Mouse (Mus musculus): ENCODE measurements around the gene Gm49711. TPM values are rescaled to one million over a fixed set of nuclear protein-coding genes. Genes with fewer than 3 reads are reported as not detected.
A peak's percentile ranks its signal among the peaks of the same experiment; 100 is the strongest.
"Not testable (repeated sequence)": the region's sequence is repeated elsewhere in the genome, so short reads cannot be mapped to it uniquely, and the experiment has no call there.

The Gm49711 gene
- polyA plus RNA-seq, 1 experiment: 0.55 TPM

DNA sequence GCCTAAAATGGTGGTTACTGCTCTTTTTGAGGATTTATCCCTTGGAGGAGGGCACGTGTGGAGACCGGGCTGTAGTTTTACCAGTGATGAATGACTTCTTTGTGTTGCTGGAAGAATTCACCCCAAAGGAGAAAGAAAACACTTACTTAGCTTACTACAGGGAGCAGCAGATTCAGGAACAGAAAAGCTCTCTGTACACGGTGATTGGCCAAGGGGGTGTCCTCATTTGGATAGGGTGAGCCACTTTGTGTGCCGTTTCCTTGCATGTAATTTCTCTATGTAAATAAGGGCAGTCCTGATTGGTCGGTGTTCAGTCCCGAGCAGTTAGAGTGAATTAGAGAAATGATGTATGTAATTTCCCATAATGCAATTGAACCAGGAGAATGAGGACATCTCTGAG lies 137.0 kb downstream of the Gm49711 start:
- TF ChIP-seq CTCF (IDR thresholded peaks at IDR 0.05; ENCODE audit: borderline replicate concordance, extremely low read depth, insufficient read depth, insufficient read length) (no peak), POLR2A (IDR thresholded peaks at IDR 0.05; ENCODE audit: borderline replicate concordance, extremely low read depth, insufficient read depth, insufficient read length, poor library complexity, severe bottlenecking) (no peak)
- no peak for DNase-seq (ENCODE audit: low read depth)

DNA sequence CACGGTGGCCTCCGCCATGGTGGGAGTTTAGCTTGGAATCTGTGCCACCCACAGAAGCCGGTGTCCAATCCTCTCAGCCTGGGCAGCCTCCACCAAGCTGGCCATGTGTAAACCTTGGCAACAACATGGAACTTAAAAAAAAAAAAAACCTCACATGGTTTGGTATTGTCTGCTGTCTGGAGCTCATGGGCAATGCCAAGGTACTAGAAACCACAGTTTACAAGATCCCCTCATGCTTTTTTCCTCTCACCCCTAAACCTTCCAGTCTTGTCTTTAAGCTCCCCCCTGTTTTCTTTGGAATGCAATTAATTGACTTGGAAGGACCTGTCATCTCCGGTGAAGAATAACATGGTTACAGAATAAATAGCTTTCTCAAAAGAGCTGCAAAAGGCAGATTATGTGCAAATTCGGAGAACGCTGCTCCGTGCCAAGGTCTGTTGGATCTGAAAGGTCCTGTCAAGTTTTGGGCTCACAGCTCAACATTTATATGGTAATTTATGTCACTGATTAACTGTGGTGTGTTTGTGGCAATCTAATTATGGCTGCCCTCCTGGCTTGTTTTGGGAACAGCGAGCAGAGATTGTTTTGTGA lies 138.7 kb downstream of the Gm49711 start:
- DNase-seq (ENCODE audit: low read depth): peak; percentile 88

DNA sequence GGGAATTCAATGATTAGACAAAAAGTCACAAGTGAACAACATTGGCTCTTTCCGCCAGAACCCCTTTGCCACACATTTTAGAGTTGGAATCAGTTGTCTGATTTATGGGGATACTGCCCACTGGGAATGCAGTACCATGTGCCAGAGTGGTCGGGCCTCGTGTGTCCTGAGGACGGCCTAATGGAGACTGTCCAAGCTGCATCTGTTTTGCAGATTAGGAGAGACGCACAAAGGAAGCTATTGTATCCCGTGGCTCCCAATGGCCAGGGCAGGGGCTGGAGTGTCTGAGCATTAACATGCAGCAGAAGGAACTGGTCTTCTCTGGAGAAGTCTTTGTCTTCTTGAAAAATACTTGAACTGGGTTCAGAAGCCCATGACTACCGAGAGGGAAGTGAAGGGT lies 142.5 kb downstream of the Gm49711 start:
- peak; percentile 62 for DNase-seq (ENCODE audit: low read depth)
- no peak for TF ChIP-seq POLR2A (IDR thresholded peaks at IDR 0.05; ENCODE audit: borderline replicate concordance, extremely low read depth, insufficient read depth, insufficient read length, poor library complexity, severe bottlenecking)
- no peak for TF ChIP-seq CTCF (IDR thresholded peaks at IDR 0.05; ENCODE audit: borderline replicate concordance, extremely low read depth, insufficient read depth, insufficient read length)

More for the DNA sequence above, 138.7 kb downstream of the Gm49711 start:
- TF ChIP-seq POLR2A (IDR thresholded peaks at IDR 0.05; ENCODE audit: borderline replicate concordance, extremely low read depth, insufficient read depth, insufficient read length, poor library complexity, severe bottlenecking) (no peak), CTCF (IDR thresholded peaks at IDR 0.05; ENCODE audit: borderline replicate concordance, extremely low read depth, insufficient read depth, insufficient read length) (no peak)

DNA sequence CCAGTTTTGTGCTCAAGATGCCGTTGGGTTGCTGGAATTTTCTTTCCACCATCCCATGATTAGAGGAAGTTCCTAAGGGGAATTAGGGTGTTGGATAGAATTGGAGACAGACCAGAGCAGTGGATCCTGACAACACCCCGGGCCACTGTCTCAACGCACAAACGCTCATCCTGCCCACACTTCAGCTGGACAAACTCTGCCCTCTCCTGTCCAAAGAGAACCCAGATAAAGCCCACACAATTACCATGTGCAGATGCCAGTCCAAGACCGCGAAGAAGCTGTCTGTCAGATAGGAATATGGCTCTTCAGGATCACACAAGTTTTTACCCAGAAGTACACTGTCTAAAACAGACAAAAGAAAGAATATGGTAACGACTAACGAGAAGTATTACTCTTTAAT lies 145.5 kb downstream of the Gm49711 start:
- TF ChIP-seq POLR2A (IDR thresholded peaks at IDR 0.05; ENCODE audit: borderline replicate concordance, extremely low read depth, insufficient read depth, insufficient read length, poor library complexity, severe bottlenecking) (no peak), CTCF (IDR thresholded peaks at IDR 0.05; ENCODE audit: borderline replicate concordance, extremely low read depth, insufficient read depth, insufficient read length) (peak; percentile 6; the same call in 1 of the 2 replicates)
- no peak for DNase-seq (ENCODE audit: low read depth)

DNA sequence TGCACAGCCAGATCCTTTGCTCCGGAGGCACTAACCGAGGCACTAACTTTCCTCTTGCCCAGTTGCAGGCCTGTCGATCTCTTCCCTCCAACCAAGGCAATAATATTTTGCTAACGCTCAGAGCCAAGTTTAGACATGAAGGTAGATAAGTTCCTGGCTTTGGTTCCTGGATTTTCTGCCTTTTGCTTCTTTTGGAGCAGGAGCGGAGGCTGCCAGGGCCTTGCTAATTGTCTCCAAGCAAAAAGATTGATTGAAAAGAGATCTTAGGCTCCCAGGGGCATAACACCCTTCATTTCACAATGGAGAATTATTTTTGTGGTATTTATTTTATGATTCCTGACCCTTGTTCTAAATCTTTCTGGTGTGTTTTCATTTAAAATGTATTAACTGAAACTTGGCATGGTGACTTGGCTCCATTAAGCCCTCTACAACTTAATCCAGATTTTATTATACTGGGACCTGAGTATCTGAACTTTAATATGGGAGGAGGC lies 151.2 kb downstream of the Gm49711 start:
- TF ChIP-seq POLR2A (IDR thresholded peaks at IDR 0.05; ENCODE audit: borderline replicate concordance, extremely low read depth, insufficient read depth, insufficient read length, poor library complexity, severe bottlenecking): no peak
- no peak for TF ChIP-seq CTCF (IDR thresholded peaks at IDR 0.05; ENCODE audit: borderline replicate concordance, extremely low read depth, insufficient read depth, insufficient read length)
- DNase-seq (ENCODE audit: low read depth): peak; percentile 41

DNA sequence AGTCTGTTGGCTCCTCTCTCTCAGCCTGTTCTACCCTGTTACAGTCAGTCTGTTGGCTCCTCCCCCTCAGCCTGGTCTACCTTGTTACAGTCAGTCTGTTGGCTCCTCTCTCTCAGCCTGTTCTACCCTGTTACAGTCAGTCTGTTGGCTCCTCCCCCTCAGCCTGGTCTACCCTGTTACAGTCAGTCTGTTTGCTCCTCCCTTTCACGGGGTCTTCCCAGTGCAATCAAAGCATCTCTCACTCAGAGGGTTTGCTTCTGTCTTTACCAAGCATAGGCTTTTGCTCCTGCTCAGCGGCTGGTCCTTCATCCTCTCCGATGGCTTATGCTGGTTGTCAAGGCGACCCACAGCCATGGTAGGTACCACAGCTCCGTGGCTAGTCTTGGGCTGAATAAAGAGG lies 152.2 kb downstream of the Gm49711 start:
- not testable (repeated sequence) for DNase-seq (ENCODE audit: low read depth)

DNA sequence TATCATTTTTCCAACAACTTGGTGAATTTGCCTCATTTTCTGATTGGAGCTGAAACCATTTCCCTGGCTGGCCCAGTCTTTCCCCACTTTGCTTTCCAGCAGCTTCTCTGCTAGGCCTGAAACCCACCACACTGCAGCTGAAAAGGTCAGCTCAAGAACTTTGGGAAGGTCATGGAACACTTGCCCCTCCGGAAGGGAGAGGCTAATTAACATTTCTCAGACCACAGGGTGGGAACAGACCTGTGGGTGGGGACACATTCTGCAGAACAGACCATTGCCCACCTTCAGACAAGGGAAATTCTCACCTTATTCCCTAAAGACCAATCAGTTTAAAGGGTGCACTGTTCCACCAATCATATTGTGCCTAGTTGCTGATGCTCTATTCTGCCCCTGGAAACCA lies 155.8 kb downstream of the Gm49711 start:
- DNase-seq (ENCODE audit: low read depth): not testable (repeated sequence)

DNA sequence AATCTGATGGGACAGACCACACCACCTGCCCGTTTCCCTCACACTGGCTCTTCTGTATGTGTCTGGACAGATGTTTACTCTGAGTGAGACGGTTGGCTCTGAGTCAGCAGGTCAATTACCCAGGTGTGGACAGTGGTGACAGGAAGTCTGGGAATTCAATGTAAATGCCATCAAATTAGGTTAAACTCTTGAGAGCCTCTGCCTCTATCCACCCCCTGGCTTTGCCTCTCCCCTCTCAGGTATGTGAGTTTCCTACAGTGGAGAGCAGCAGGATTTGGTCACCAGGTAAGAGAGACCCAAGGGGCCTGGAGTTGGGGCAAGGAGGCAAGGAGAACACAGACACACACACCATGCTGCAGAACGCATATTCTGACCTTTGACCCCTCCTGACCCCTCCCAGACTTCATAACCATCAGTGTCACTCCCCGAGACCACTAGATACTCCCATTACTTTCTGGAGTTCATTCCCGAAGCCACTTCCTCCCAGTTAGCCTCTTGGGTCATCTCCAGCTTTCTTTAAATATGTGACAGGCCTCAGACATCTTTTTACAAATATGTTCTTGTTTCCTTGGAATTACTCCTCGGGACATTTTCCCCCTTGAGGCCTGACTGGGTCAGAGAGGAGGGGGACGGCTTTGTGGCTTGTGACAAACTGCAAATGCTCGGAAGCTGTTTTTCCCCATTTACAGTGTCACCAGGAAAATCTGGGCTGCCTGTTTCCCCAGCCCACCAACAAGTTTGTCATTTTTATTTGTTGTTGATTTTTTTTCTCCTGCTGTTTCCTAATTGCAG lies 157.7 kb downstream of the Gm49711 start:
- TF ChIP-seq CTCF (IDR thresholded peaks at IDR 0.05; ENCODE audit: borderline replicate concordance, extremely low read depth, insufficient read depth, insufficient read length) (no peak), POLR2A (IDR thresholded peaks at IDR 0.05; ENCODE audit: borderline replicate concordance, extremely low read depth, insufficient read depth, insufficient read length, poor library complexity, severe bottlenecking) (no peak)
- DNase-seq (ENCODE audit: low read depth): no peak

DNA sequence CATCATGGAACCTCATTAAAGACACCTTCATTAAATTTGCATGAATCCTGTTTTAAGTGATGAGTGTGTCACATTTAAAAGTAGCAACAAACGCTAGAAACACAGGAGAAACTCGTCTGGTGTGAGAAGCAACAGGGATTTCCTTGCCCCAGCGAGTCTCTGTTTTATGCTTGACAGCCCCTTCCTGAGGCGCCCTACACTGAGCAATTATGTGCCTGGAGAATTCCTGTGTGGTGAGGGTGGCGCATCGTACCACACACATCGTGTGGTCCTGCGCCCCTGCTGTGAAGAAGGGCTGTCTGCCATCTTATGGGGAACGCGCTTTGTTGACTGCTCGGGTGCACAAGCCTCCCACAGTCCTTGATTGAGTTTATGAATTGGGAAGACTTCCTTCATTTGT lies 162.6 kb downstream of the Gm49711 start:
- no peak for TF ChIP-seq CTCF (IDR thresholded peaks at IDR 0.05; ENCODE audit: borderline replicate concordance, extremely low read depth, insufficient read depth, insufficient read length)
- no peak for TF ChIP-seq POLR2A (IDR thresholded peaks at IDR 0.05; ENCODE audit: borderline replicate concordance, extremely low read depth, insufficient read depth, insufficient read length, poor library complexity, severe bottlenecking)
- no peak for DNase-seq (ENCODE audit: low read depth)

DNA sequence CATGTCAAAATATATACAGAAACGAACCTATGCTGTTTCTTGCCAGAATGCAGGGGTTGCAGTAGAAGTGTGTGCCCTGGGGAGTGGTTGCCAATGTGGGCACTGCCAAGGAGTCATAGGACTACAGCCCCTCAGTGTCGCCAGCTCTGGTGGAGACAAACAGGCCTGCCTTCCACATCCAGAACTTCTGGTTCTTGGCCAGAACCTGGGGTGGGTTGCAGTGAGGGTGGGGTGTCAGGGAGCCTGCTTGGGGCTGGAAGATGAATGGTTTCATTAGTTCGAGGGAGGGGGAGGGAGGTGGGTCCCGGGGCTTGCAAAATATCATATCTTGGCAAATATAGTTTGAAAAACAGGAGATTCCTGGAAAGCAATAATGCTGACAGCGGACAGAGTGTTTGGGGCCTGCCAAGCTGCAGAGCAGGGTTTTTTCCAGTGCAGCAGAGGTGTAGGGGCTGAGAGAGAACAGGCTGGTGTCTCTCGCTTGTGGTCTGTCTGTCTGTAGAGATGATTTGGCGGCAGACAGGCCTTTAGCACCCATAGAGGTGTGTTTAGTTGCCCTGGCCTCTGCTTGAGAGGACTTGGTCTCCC lies 170.3 kb downstream of the Gm49711 start:
- DNase-seq (ENCODE audit: low read depth): no peak
- TF ChIP-seq POLR2A (IDR thresholded peaks at IDR 0.05; ENCODE audit: borderline replicate concordance, extremely low read depth, insufficient read depth, insufficient read length, poor library complexity, severe bottlenecking): no peak
- TF ChIP-seq CTCF (IDR thresholded peaks at IDR 0.05; ENCODE audit: borderline replicate concordance, extremely low read depth, insufficient read depth, insufficient read length): no peak

DNA sequence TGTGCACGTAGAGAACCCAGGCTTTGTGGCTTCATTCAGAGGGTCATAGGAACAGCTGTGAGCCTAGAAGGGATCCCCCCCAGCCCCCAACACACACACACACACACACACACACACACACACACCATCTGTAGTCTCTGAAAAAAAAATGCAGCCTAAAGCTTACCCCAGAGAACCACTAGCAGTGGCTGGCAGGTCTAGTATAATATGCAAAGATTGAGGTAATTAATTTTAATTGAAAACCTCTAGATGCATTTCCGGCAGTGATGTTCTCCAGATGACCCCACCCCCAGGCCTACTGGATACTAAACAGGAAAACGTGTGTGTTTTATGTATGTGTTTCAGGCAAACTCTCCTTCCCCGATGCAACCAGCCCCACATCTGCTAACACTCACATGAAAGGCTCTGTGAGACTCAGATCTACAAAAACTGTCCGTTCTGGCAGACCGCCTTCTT lies 172.4 kb downstream of the Gm49711 start:
- no peak for TF ChIP-seq CTCF (IDR thresholded peaks at IDR 0.05; ENCODE audit: borderline replicate concordance, extremely low read depth, insufficient read depth, insufficient read length)
- TF ChIP-seq POLR2A (IDR thresholded peaks at IDR 0.05; ENCODE audit: borderline replicate concordance, extremely low read depth, insufficient read depth, insufficient read length, poor library complexity, severe bottlenecking): no peak
- peak; percentile 31 for DNase-seq (ENCODE audit: low read depth)

DNA sequence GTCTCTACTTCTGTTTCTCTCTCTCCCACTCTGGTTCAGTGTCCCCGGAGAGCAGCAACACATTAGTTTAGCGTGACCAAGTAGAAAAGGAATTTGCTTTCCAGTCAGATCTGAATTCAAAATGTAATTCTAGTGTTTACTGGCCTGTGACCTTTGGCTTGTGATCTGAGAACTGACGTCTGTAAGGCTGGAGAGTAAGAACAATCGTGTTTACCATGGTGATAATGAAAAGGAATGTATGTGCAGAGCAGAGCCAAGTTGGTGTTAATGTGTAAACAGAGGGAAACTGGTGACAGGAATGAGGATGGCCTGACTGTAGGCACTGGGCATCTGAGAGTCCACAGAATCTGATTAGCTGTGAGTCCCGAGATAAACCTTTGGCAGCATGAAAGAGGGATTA lies 176.4 kb downstream of the Gm49711 start:
- TF ChIP-seq CTCF (IDR thresholded peaks at IDR 0.05; ENCODE audit: borderline replicate concordance, extremely low read depth, insufficient read depth, insufficient read length) (no peak), POLR2A (IDR thresholded peaks at IDR 0.05; ENCODE audit: borderline replicate concordance, extremely low read depth, insufficient read depth, insufficient read length, poor library complexity, severe bottlenecking) (no peak)
- DNase-seq (ENCODE audit: low read depth): peak; percentile 26

Measured in brain, embryonic 14.5 days (tissue).